Comparison of ENCODE assay signal across 33 mouse cellular contexts in genomic region chr5:25556363-25556762, GRCm38 (mm10). TPM values are rescaled to one million over a fixed set of nuclear protein-coding genes. Genes with fewer than 3 reads are reported as not detected.
"Had no signal": no experiment of that assay in that cellular context is flagged by ENCODE, and none has a peak within 500 bp of the region (broad histone marks: within the 10 kb centered on the region; RNA-seq: fewer than 3 reads in every experiment).

No protein-coding gene starts in this region.

- H3K9me3 ChIP-seq: heart, embryonic 13.5 days; heart, embryonic 15.5 days; hindbrain, embryonic 13.5 days; hindbrain, embryonic 15.5 days; kidney, embryonic 15.5 days; limb, embryonic 10.5 days; limb, embryonic 12.5 days; liver, embryonic 13.5 days; liver, embryonic 15.5 days had no signal

- H3K27ac ChIP-seq: heart, embryonic 13.5 days; heart, embryonic 15.5 days; hindbrain, embryonic 13.5 days; hindbrain, embryonic 15.5 days; hindbrain, postnatal 0 days; kidney, embryonic 15.5 days; kidney, postnatal 0 days; limb, embryonic 10.5 days; limb, embryonic 12.5 days; liver, embryonic 13.5 days; liver, embryonic 15.5 days had no signal

- H3K36me3 ChIP-seq: heart, embryonic 13.5 days; heart, embryonic 15.5 days; hindbrain, embryonic 13.5 days; hindbrain, embryonic 15.5 days; kidney, embryonic 15.5 days; limb, embryonic 10.5 days; limb, embryonic 12.5 days; liver, embryonic 13.5 days; liver, embryonic 15.5 days had no signal

- H3K9ac ChIP-seq: heart, embryonic 13.5 days; heart, embryonic 15.5 days; hindbrain, embryonic 13.5 days; hindbrain, embryonic 15.5 days; kidney, embryonic 15.5 days; limb, embryonic 12.5 days; liver, embryonic 13.5 days; liver, embryonic 15.5 days had no signal

- H3K4me1 ChIP-seq: heart, embryonic 13.5 days; heart, embryonic 15.5 days; hindbrain, embryonic 13.5 days; hindbrain, embryonic 15.5 days; kidney, embryonic 15.5 days; limb, embryonic 10.5 days; limb, embryonic 12.5 days; liver, embryonic 13.5 days; liver, embryonic 15.5 days had no signal

- DNase-seq: gastrocnemius, postnatal 14 days; gastrocnemius, postnatal 36 days; heart, adult 18-20 months; heart, postnatal 14 days; heart, postnatal 36 days; kidney, adult 11 months; kidney, adult 2 months; kidney, adult 9 months; kidney, postnatal 14 days; kidney, postnatal 36 days; layer of hippocampus, adult 9-11 months; layer of hippocampus, postnatal 36 days; liver; liver, embryonic 13.5 days had no signal

- H3K27me3 ChIP-seq: heart, embryonic 13.5 days; heart, embryonic 15.5 days; hindbrain, embryonic 13.5 days; hindbrain, embryonic 15.5 days; kidney, embryonic 15.5 days; limb, embryonic 12.5 days; liver, embryonic 13.5 days; liver, embryonic 15.5 days had no signal

- H3K4me3 ChIP-seq: heart, embryonic 13.5 days; heart, embryonic 15.5 days; hindbrain, embryonic 13.5 days; hindbrain, embryonic 15.5 days; kidney, embryonic 15.5 days; limb, embryonic 10.5 days; limb, embryonic 12.5 days; liver, embryonic 13.5 days; liver, embryonic 15.5 days had no signal

RNA-seq across cellular contexts. Expression of gene Cct8l1, which starts 40.5 kb away (rescaled TPM):
- total RNA-seq: gastrocnemius, postnatal 14 days; hematopoietic stem cell, adult 5-6 weeks; hindbrain, postnatal 0 days; layer of hippocampus, postnatal 14 days had no signal
- polyA plus RNA-seq: heart, embryonic 11.5 days; heart, embryonic 13.5 days; heart, embryonic 15.5 days; heart, postnatal 0 days; hindbrain, embryonic 11.5 days; hindbrain, postnatal 0 days; intestine, embryonic 14.5 days; intestine, embryonic 16.5 days; kidney, embryonic 15.5 days; kidney, postnatal 0 days; large intestine, adult 2 months; limb, embryonic 10.5 days; limb, embryonic 12.5 days; liver, embryonic 11.5 days; liver, embryonic 13.5 days had no signal
